Comparison of ENCODE assay signal across 7 mouse cellular contexts in genomic region chr7:45701072-45701471, GRCm38 (mm10). TPM values are rescaled to one million over a fixed set of nuclear protein-coding genes. Genes with fewer than 3 reads are reported as not detected.
DNase-seq lines count a peak whose midpoint lies in the region; ATAC-seq lines count a peak whose summit lies in the region.

No protein-coding gene starts in this region.

- no peak overlapping the region for H3K4me3 ChIP-seq in liver, embryonic 11.5 days (ENCODE audit: low read depth, low read length)
- no peak overlapping the region for H3K4me3 ChIP-seq in liver, embryonic 12.5 days
- peak overlapping the region; percentile 47 for H3K4me3 ChIP-seq in forebrain, embryonic 13.5 days
- peak overlapping the region; percentile 35; the same call in 1 of the 2 replicates for H3K4me3 ChIP-seq in intestine, embryonic 14.5 days (ENCODE audit: low read depth, low read length)
- peak overlapping the region; percentile 43 for H3K4me3 ChIP-seq in stomach, embryonic 15.5 days (replicated peaks)

- peaks cover 25% of the 10 kb centered on the region for H3K4me1 ChIP-seq in liver, embryonic 11.5 days (replicated peaks; ENCODE audit: control insufficient read depth, insufficient read depth, low read length)
- peaks cover 38% of the 10 kb centered on the region for H3K4me1 ChIP-seq in liver, embryonic 12.5 days
- peaks cover 50% of the 10 kb centered on the region for H3K4me1 ChIP-seq in forebrain, embryonic 13.5 days
- H3K4me1 ChIP-seq in intestine, embryonic 14.5 days (replicated peaks; ENCODE audit: control insufficient read depth, insufficient read depth, low read length) = peaks cover 23% of the 10 kb centered on the region
- peaks cover 32% of the 10 kb centered on the region for H3K4me1 ChIP-seq in stomach, embryonic 15.5 days

- no peaks in the 10 kb centered on the region for H3K36me3 ChIP-seq in liver, embryonic 11.5 days (ENCODE audit: control insufficient read depth, insufficient read depth, low read length)
- H3K36me3 ChIP-seq in liver, embryonic 12.5 days = no peaks in the 10 kb centered on the region
- H3K36me3 ChIP-seq in forebrain, embryonic 13.5 days (ENCODE audit: poor library complexity, severe bottlenecking) = no peaks in the 10 kb centered on the region
- no peaks in the 10 kb centered on the region for H3K36me3 ChIP-seq in intestine, embryonic 14.5 days (ENCODE audit: control insufficient read depth, insufficient read depth, low read length)
- no peaks in the 10 kb centered on the region for H3K36me3 ChIP-seq in stomach, embryonic 15.5 days

- peak overlapping the region; percentile 20; the same call in 1 of the 2 replicates for H3K9ac ChIP-seq in liver, embryonic 11.5 days (ENCODE audit: low read depth, low read length)
- H3K9ac ChIP-seq in liver, embryonic 12.5 days = no peak overlapping the region
- H3K9ac ChIP-seq in forebrain, embryonic 13.5 days = peak overlapping the region; percentile 51
- peak overlapping the region; percentile 34; the same call in 1 of the 2 replicates for H3K9ac ChIP-seq in intestine, embryonic 14.5 days (ENCODE audit: low read length)
- no peak overlapping the region for H3K9ac ChIP-seq in stomach, embryonic 15.5 days

- peaks cover 38% of the 10 kb centered on the region for H3K27me3 ChIP-seq in liver, embryonic 11.5 days (replicated peaks; ENCODE audit: control insufficient read depth, insufficient read depth, low read length)
- H3K27me3 ChIP-seq in liver, embryonic 12.5 days (replicated peaks) = peaks cover 59% of the 10 kb centered on the region
- peaks cover 27% of the 10 kb centered on the region for H3K27me3 ChIP-seq in forebrain, embryonic 13.5 days
- H3K27me3 ChIP-seq in intestine, embryonic 14.5 days (replicated peaks; ENCODE audit: control insufficient read depth, insufficient read depth, low read length) = peaks cover 23% of the 10 kb centered on the region
- peaks cover 21% of the 10 kb centered on the region for H3K27me3 ChIP-seq in stomach, embryonic 15.5 days (replicated peaks)

- no peak overlapping the region for H3K27ac ChIP-seq in liver, embryonic 11.5 days (ENCODE audit: low read depth, low read length)
- H3K27ac ChIP-seq in liver, embryonic 12.5 days = no peak overlapping the region
- H3K27ac ChIP-seq in forebrain, embryonic 13.5 days = peak overlapping the region; percentile 49; the same call in 1 of the 2 replicates
- H3K27ac ChIP-seq in intestine, embryonic 14.5 days (ENCODE audit: low read depth) = no peak overlapping the region
- peak overlapping the region; percentile 69; the same call in 1 of the 2 replicates for H3K27ac ChIP-seq in stomach, embryonic 15.5 days

- no peak overlapping the region for H3K4me2 ChIP-seq in liver, embryonic 11.5 days
- no peak overlapping the region for H3K4me2 ChIP-seq in liver, embryonic 12.5 days
- H3K4me2 ChIP-seq in forebrain, embryonic 13.5 days = peak overlapping the region; percentile 83
- peak overlapping the region; percentile 71 for H3K4me2 ChIP-seq in intestine, embryonic 14.5 days (ENCODE audit: low read length)
- peak overlapping the region; percentile 83 for H3K4me2 ChIP-seq in stomach, embryonic 15.5 days

- no peak for ATAC-seq in liver, embryonic 11.5 days (replicated peaks; ENCODE audit: low FRiP score)
- ATAC-seq in liver, embryonic 12.5 days = no peak
- no peak for ATAC-seq in forebrain, embryonic 13.5 days
- no peak for ATAC-seq in intestine, embryonic 14.5 days (replicated peaks; ENCODE audit: low FRiP score, low TSS enrichment, low read depth)
- ATAC-seq in stomach, embryonic 15.5 days (ENCODE audit: insufficient read depth, low FRiP score, low read depth) = no peak
- no peak for ATAC-seq in CD4-positive, CD25-positive, alpha-beta regulatory T cell, adult 4 months

- no peak for DNase-seq in liver, embryonic 11.5 days (ENCODE audit: low spot score)
- DNase-seq in intestine, embryonic 14.5 days (ENCODE audit: low spot score) = no peak
- DNase-seq in spleen, postnatal 4 days (ENCODE audit: low spot score in 2 of 2) = no peak

- H3K9me3 ChIP-seq in liver, embryonic 11.5 days (ENCODE audit: control insufficient read depth, low read length) = no peaks in the 10 kb centered on the region
- no peaks in the 10 kb centered on the region for H3K9me3 ChIP-seq in liver, embryonic 12.5 days (replicated peaks)
- H3K9me3 ChIP-seq in forebrain, embryonic 13.5 days (replicated peaks) = no peaks in the 10 kb centered on the region
- no peaks in the 10 kb centered on the region for H3K9me3 ChIP-seq in intestine, embryonic 14.5 days (ENCODE audit: control insufficient read depth, low read length)
- H3K9me3 ChIP-seq in stomach, embryonic 15.5 days = no peaks in the 10 kb centered on the region

- WGBS in liver, embryonic 11.5 days = 36% methylated on average over 11 of the region's 11 CpGs
- 37% methylated on average over 11 of the region's 11 CpGs for WGBS in liver, embryonic 12.5 days (ENCODE audit: insufficient replicate concordance)
- 30% methylated on average over 11 of the region's 11 CpGs for whole genome bisulfite sequencing in forebrain, embryonic 13.5 days
- 30% methylated on average over 11 of the region's 11 CpGs for WGBS in intestine, embryonic 14.5 days
- whole genome bisulfite sequencing in stomach, embryonic 15.5 days = 33% methylated on average over 11 of the region's 11 CpGs

RNA-seq across cellular contexts. Expression of gene Car11, which starts 1.4 kb away (rescaled TPM):
- polyA plus RNA-seq in liver, embryonic 11.5 days (2014; fragmentation: Nextera tagmentation; extraction: Ambion mirVana) = 1.0 and 1.2 TPM in 2 replicates
- polyA plus RNA-seq in liver, embryonic 12.5 days (2016; fragmentation: Nextera tagmentation; extraction: Ambion mirVana) = 0.93 and 1.0 TPM in 2 replicates
- 14.9 and 19.8 TPM in 2 replicates for polyA plus RNA-seq in forebrain, embryonic 13.5 days (2015; fragmentation: Nextera tagmentation; extraction: Ambion mirVana)
- polyA plus RNA-seq in intestine, embryonic 14.5 days (2014; fragmentation: Nextera tagmentation; extraction: Ambion mirVana) = 7.3 and 8.2 TPM in 2 replicates
- 9.6 and 10.1 TPM in 2 replicates for polyA plus RNA-seq in stomach, embryonic 15.5 days (2015; fragmentation: Nextera tagmentation; extraction: Ambion mirVana)
- 1 to 10 TPM; 1.2 to 1.3 TPM for polyA plus RNA-seq in CD4-positive, CD25-positive, alpha-beta regulatory T cell, adult 4 months (2017; shearing (Covaris generic))

RNA-seq across cellular contexts. Expression of gene Dbp, which starts 3.8 kb away (rescaled TPM):
- polyA plus RNA-seq in liver, embryonic 11.5 days (2014; fragmentation: Nextera tagmentation; extraction: Ambion mirVana) = 1.8 and 1.9 TPM in 2 replicates
- 1.1 and 1.8 TPM in 2 replicates for polyA plus RNA-seq in liver, embryonic 12.5 days (2016; fragmentation: Nextera tagmentation; extraction: Ambion mirVana)
- polyA plus RNA-seq in forebrain, embryonic 13.5 days (2015; fragmentation: Nextera tagmentation; extraction: Ambion mirVana) = 2.5 and 3.0 TPM in 2 replicates
- polyA plus RNA-seq in intestine, embryonic 14.5 days (2014; fragmentation: Nextera tagmentation; extraction: Ambion mirVana) = 3.7 and 4.0 TPM in 2 replicates
- 2.8 and 4.4 TPM in 2 replicates for polyA plus RNA-seq in stomach, embryonic 15.5 days (2015; fragmentation: Nextera tagmentation; extraction: Ambion mirVana)
- polyA plus RNA-seq in CD4-positive, CD25-positive, alpha-beta regulatory T cell, adult 4 months (2017; shearing (Covaris generic)) = 1 to 10 TPM; 7.4 to 8.8 TPM

RNA-seq across cellular contexts. Expression of gene Sec1, which starts 6.9 kb away (rescaled TPM):
- 0.30 and 0.33 TPM in 2 replicates for polyA plus RNA-seq in liver, embryonic 11.5 days (2014; fragmentation: Nextera tagmentation; extraction: Ambion mirVana)
- polyA plus RNA-seq in liver, embryonic 12.5 days (2016; fragmentation: Nextera tagmentation; extraction: Ambion mirVana) = 0.11 and 0.18 TPM in 2 replicates
- 0.16 and 0.17 TPM in 2 replicates for polyA plus RNA-seq in forebrain, embryonic 13.5 days (2015; fragmentation: Nextera tagmentation; extraction: Ambion mirVana)
- polyA plus RNA-seq in intestine, embryonic 14.5 days (2014; fragmentation: Nextera tagmentation; extraction: Ambion mirVana) = 4.8 and 6.0 TPM in 2 replicates
- polyA plus RNA-seq in stomach, embryonic 15.5 days (2015; fragmentation: Nextera tagmentation; extraction: Ambion mirVana) = 3.6 and 4.5 TPM in 2 replicates
- polyA plus RNA-seq in CD4-positive, CD25-positive, alpha-beta regulatory T cell, adult 4 months (2017; shearing (Covaris generic)) = under 1 TPM in 1 of 2 experiments, not detected in 1; 0.30 TPM

RNA-seq across cellular contexts. Expression of gene Rpl18, which starts 14.2 kb away (rescaled TPM):
- 1,405 and 1,469 TPM in 2 replicates for polyA plus RNA-seq in liver, embryonic 11.5 days (2014; fragmentation: Nextera tagmentation; extraction: Ambion mirVana)
- 892 and 939 TPM in 2 replicates for polyA plus RNA-seq in liver, embryonic 12.5 days (2016; fragmentation: Nextera tagmentation; extraction: Ambion mirVana)
- 808 and 823 TPM in 2 replicates for polyA plus RNA-seq in forebrain, embryonic 13.5 days (2015; fragmentation: Nextera tagmentation; extraction: Ambion mirVana)
- 1,434 and 1,450 TPM in 2 replicates for polyA plus RNA-seq in intestine, embryonic 14.5 days (2014; fragmentation: Nextera tagmentation; extraction: Ambion mirVana)
- polyA plus RNA-seq in stomach, embryonic 15.5 days (2015; fragmentation: Nextera tagmentation; extraction: Ambion mirVana) = 954 and 1,069 TPM in 2 replicates
- 1,000 to 10,000 TPM; 2,369 to 2,427 TPM for polyA plus RNA-seq in CD4-positive, CD25-positive, alpha-beta regulatory T cell, adult 4 months (2017; shearing (Covaris generic))

RNA-seq across cellular contexts. Expression of gene Sphk2, which starts 16.7 kb away (rescaled TPM):
- polyA plus RNA-seq in liver, embryonic 11.5 days (2014; fragmentation: Nextera tagmentation; extraction: Ambion mirVana) = 24.2 and 25.6 TPM in 2 replicates
- 14.8 and 16.1 TPM in 2 replicates for polyA plus RNA-seq in liver, embryonic 12.5 days (2016; fragmentation: Nextera tagmentation; extraction: Ambion mirVana)
- 25.3 and 29.7 TPM in 2 replicates for polyA plus RNA-seq in forebrain, embryonic 13.5 days (2015; fragmentation: Nextera tagmentation; extraction: Ambion mirVana)
- polyA plus RNA-seq in intestine, embryonic 14.5 days (2014; fragmentation: Nextera tagmentation; extraction: Ambion mirVana) = 27.3 and 28.1 TPM in 2 replicates
- 35.4 and 36.7 TPM in 2 replicates for polyA plus RNA-seq in stomach, embryonic 15.5 days (2015; fragmentation: Nextera tagmentation; extraction: Ambion mirVana)
- 10 to 100 TPM; 15.2 to 21.1 TPM for polyA plus RNA-seq in CD4-positive, CD25-positive, alpha-beta regulatory T cell, adult 4 months (2017; shearing (Covaris generic))

Comparison
In these comparisons a context has a peak if more than half of its experiments do, and no peak if none do; other contexts are left out.
1. H3K9ac ChIP-seq: peak in liver, embryonic 11.5 days (single experiment), forebrain, embryonic 13.5 days (single experiment) and intestine, embryonic 14.5 days (single experiment); none in liver, embryonic 12.5 days (single experiment) and stomach, embryonic 15.5 days (single experiment).
2. H3K27ac ChIP-seq: peak in forebrain, embryonic 13.5 days (single experiment) and stomach, embryonic 15.5 days (single experiment); none in liver, embryonic 11.5 days (single experiment), liver, embryonic 12.5 days (single experiment) and intestine, embryonic 14.5 days (single experiment).
3. H3K4me2 ChIP-seq: peak in forebrain, embryonic 13.5 days (single experiment), intestine, embryonic 14.5 days (single experiment) and stomach, embryonic 15.5 days (single experiment); none in liver, embryonic 11.5 days (single experiment) and liver, embryonic 12.5 days (single experiment).
4. H3K4me3 ChIP-seq: peak in forebrain, embryonic 13.5 days (single experiment), intestine, embryonic 14.5 days (single experiment) and stomach, embryonic 15.5 days (single experiment); none in liver, embryonic 11.5 days (single experiment) and liver, embryonic 12.5 days (single experiment).